ENCODE assay signal across 12 mouse cellular contexts in genomic region chr10:75093252-75093987, GRCm38 (mm10). TPM values are rescaled to one million over a fixed set of nuclear protein-coding genes. Genes with fewer than 3 reads are reported as not detected.
A peak's percentile ranks its signal among the peaks of the same experiment; 100 is the strongest.
DNase-seq lines count a peak whose midpoint lies in the region; ATAC-seq and TF ChIP-seq lines count a peak whose summit lies in the region.
"Had no signal": no experiment of that assay in that cellular context is flagged by ENCODE, and none has a peak within 500 bp of the region (broad histone marks: within the 10 kb centered on the region; RNA-seq: fewer than 3 reads in every experiment).

No protein-coding gene starts in this region.

- H3K4me1 ChIP-seq in intestine, embryonic 15.5 days (replicated peaks) = peaks cover 19% of the 10 kb centered on the region
- no peaks in the 10 kb centered on the region for H3K4me1 ChIP-seq in intestine, postnatal 0 days (replicated peaks; ENCODE audit: control insufficient read depth, insufficient read depth, low read length)
- H3K4me1 ChIP-seq in hindbrain, embryonic 15.5 days (replicated peaks) = peaks cover 36% of the 10 kb centered on the region
- peaks cover 20% of the 10 kb centered on the region for H3K4me1 ChIP-seq in midbrain, embryonic 16.5 days (ENCODE audit: control insufficient read depth, insufficient read depth, low read length)

- 0 out of 2 replicates have a peak, but pooled peaks have one; percentile 9 for ATAC-seq in intestine, embryonic 15.5 days
- no peak for ATAC-seq in intestine, postnatal 0 days
- peak; percentile 46; the same call in 1 of the 2 replicates for ATAC-seq in hindbrain, embryonic 15.5 days (ENCODE audit: low FRiP score, low read depth)
- ATAC-seq in midbrain, embryonic 16.5 days = peak; percentile 43; the same call in 1 of the 2 replicates

- no peak overlapping the region for H3K9ac ChIP-seq in intestine, embryonic 15.5 days
- no peak overlapping the region for H3K9ac ChIP-seq in intestine, postnatal 0 days (ENCODE audit: low read depth, low read length)
- H3K9ac ChIP-seq in hindbrain, embryonic 15.5 days = no peak overlapping the region
- no peak overlapping the region for H3K9ac ChIP-seq in midbrain, embryonic 16.5 days (ENCODE audit: low read depth, low read length)
- H3K9ac ChIP-seq: liver, embryonic 15.5 days had no signal

- no peak overlapping the region for H3K27ac ChIP-seq in intestine, embryonic 15.5 days
- no peak overlapping the region for H3K27ac ChIP-seq in intestine, postnatal 0 days (ENCODE audit: low read depth, low read length)
- no peak overlapping the region for H3K27ac ChIP-seq in hindbrain, embryonic 15.5 days (replicated peaks)
- H3K27ac ChIP-seq in midbrain, embryonic 16.5 days (ENCODE audit: low read length) = peak overlapping the region; percentile 38; the same call in 1 of the 2 replicates
- H3K27ac ChIP-seq: liver, embryonic 15.5 days had no signal

- no peaks in the 10 kb centered on the region for H3K27me3 ChIP-seq in intestine, embryonic 15.5 days (replicated peaks)
- H3K27me3 ChIP-seq in intestine, postnatal 0 days (replicated peaks; ENCODE audit: control insufficient read depth, insufficient read depth, low read length) = no peaks in the 10 kb centered on the region
- H3K27me3 ChIP-seq in hindbrain, embryonic 15.5 days = no peaks in the 10 kb centered on the region
- H3K27me3 ChIP-seq in midbrain, embryonic 16.5 days (ENCODE audit: control insufficient read depth, insufficient read depth, low read depth, low read length) = no peaks in the 10 kb centered on the region
- H3K27me3 ChIP-seq: CH12.LX; liver, embryonic 15.5 days had no signal

- 43% methylated on average over 22 of the region's 22 CpGs for WGBS in intestine, embryonic 15.5 days
- 54% methylated on average over 22 of the region's 22 CpGs for WGBS in intestine, postnatal 0 days
- WGBS in hindbrain, embryonic 15.5 days = 24% methylated on average over 22 of the region's 22 CpGs
- 46% methylated on average over 22 of the region's 22 CpGs for WGBS in midbrain, embryonic 16.5 days

- no peaks in the 10 kb centered on the region for H3K36me3 ChIP-seq in intestine, embryonic 15.5 days
- H3K36me3 ChIP-seq in intestine, postnatal 0 days (ENCODE audit: control insufficient read depth, insufficient read depth) = no peaks in the 10 kb centered on the region
- H3K36me3 ChIP-seq in hindbrain, embryonic 15.5 days = no peaks in the 10 kb centered on the region
- no peaks in the 10 kb centered on the region for H3K36me3 ChIP-seq in midbrain, embryonic 16.5 days (ENCODE audit: control insufficient read depth, insufficient read depth, low read length)
- H3K36me3 ChIP-seq: liver, embryonic 15.5 days had no signal

- TF ChIP-seq CTCF in intestine, postnatal 0 days (IDR thresholded peaks at IDR 0.05; ENCODE audit: low read depth) = no peak

- no peak overlapping the region for H3K4me2 ChIP-seq in intestine, embryonic 15.5 days (replicated peaks)
- no peak overlapping the region for H3K4me2 ChIP-seq in intestine, postnatal 0 days (replicated peaks; ENCODE audit: low read depth)
- no peak overlapping the region for H3K4me2 ChIP-seq in hindbrain, embryonic 15.5 days
- H3K4me2 ChIP-seq in midbrain, embryonic 16.5 days (ENCODE audit: low read length) = peak overlapping the region; percentile 24; the same call in 1 of the 2 replicates
- H3K4me2 ChIP-seq: liver, embryonic 15.5 days had no signal

- no peaks in the 10 kb centered on the region for H3K9me3 ChIP-seq in intestine, embryonic 15.5 days
- H3K9me3 ChIP-seq in intestine, postnatal 0 days (ENCODE audit: control insufficient read depth) = no peaks in the 10 kb centered on the region
- H3K9me3 ChIP-seq in hindbrain, embryonic 15.5 days = no peaks in the 10 kb centered on the region
- H3K9me3 ChIP-seq in midbrain, embryonic 16.5 days (replicated peaks; ENCODE audit: control insufficient read depth, low read length, poor library complexity, severe bottlenecking) = no peaks in the 10 kb centered on the region
- H3K9me3 ChIP-seq: liver, embryonic 15.5 days had no signal

- H3K4me3 ChIP-seq in intestine, embryonic 15.5 days (replicated peaks) = no peak overlapping the region
- no peak overlapping the region for H3K4me3 ChIP-seq in intestine, postnatal 0 days (ENCODE audit: low read depth, low read length)
- H3K4me3 ChIP-seq in hindbrain, embryonic 15.5 days = no peak overlapping the region
- H3K4me3 ChIP-seq in midbrain, embryonic 16.5 days (ENCODE audit: low read depth, low read length) = no peak overlapping the region
- H3K4me3 ChIP-seq: liver, embryonic 15.5 days had no signal

- peak; percentile 60 for DNase-seq in embryo, embryonic 11 days
- DNase-seq in cerebellum, postnatal 14 days = no peak
- no peak for DNase-seq in adrenal gland, postnatal 25 days
- DNase-seq in cerebellum, adult 11 months = no peak
- DNase-seq: adrenal gland, adult 2 months; right cerebral cortex, postnatal 25 days had no signal

RNA-seq across cellular contexts. Expression of gene Bcr, which starts 33.0 kb away (rescaled TPM):
- polyA plus RNA-seq in intestine, embryonic 15.5 days (2015; fragmentation: Nextera tagmentation; extraction: Ambion mirVana) = 11.7 and 12.9 TPM in 2 replicates
- polyA plus RNA-seq in intestine, postnatal 0 days (2015; fragmentation: Nextera tagmentation; extraction: Ambion mirVana) = 26.7 and 36.2 TPM in 2 replicates
- 14.0 and 16.5 TPM in 2 replicates for polyA plus RNA-seq in hindbrain, embryonic 15.5 days (2015; fragmentation: Nextera tagmentation; extraction: Ambion mirVana)
- 12.4 and 13.8 TPM in 2 replicates for polyA plus RNA-seq in midbrain, embryonic 16.5 days (2015; fragmentation: Nextera tagmentation; extraction: Ambion mirVana)
- 31.3 and 41.0 TPM in 2 replicates for total RNA-seq in adrenal gland, postnatal 25 days (2021)

RNA-seq across cellular contexts. Expression of gene Rab36, which starts 56.6 kb away (rescaled TPM):
- polyA plus RNA-seq in intestine, embryonic 15.5 days (2015; fragmentation: Nextera tagmentation; extraction: Ambion mirVana) = 5.6 and 7.0 TPM in 2 replicates
- 1.5 TPM in 2 replicates for polyA plus RNA-seq in intestine, postnatal 0 days (2015; fragmentation: Nextera tagmentation; extraction: Ambion mirVana)
- polyA plus RNA-seq in hindbrain, embryonic 15.5 days (2015; fragmentation: Nextera tagmentation; extraction: Ambion mirVana) = 17.3 and 21.7 TPM in 2 replicates
- 22.7 and 23.9 TPM in 2 replicates for polyA plus RNA-seq in midbrain, embryonic 16.5 days (2015; fragmentation: Nextera tagmentation; extraction: Ambion mirVana)
- total RNA-seq in adrenal gland, postnatal 25 days (2021) = 14.8 and 21.8 TPM in 2 replicates
